Mouse (Mus musculus) intestine, embryonic 14.5 days (tissue): ENCODE measurements around the gene Dph6. TPM values are rescaled to one million over a fixed set of nuclear protein-coding genes. Genes with fewer than 3 reads are reported as not detected.

Experiments used
- ATAC-seq: fragments of 200-750 bp; cut with Nextera tagmentation; replicated peaks from 2 replicates; pipeline ENCODE4 v1.8.0; 2017; ENCODE audit warnings: low read depth, moderate number of reproducible peaks, moderate TSS enrichment, moderate library complexity; ENCODE audit not compliant: low FRiP score, low TSS enrichment
- DNase-seq: peaks from one replicate; pipeline ENCODE4 v3.0.0-alpha.2; 2018; ENCODE audit warnings: low spot score
- H3K27ac ChIP-seq: fragments of 300-500 bp; sonication (generic); 2 replicates; pipeline ENCODE4 v1.5.1; 2014; ENCODE audit warnings: low read depth, mild to moderate bottlenecking, control low read depth
- H3K27me3 ChIP-seq: fragments of 300-500 bp; sonication (generic); replicated peaks from 2 replicates; pipeline ENCODE4 v1.6.1; 2014; ENCODE audit warnings: low read length, control low read depth; ENCODE audit not compliant: control insufficient read depth, insufficient read depth
- H3K36me3 ChIP-seq: fragments of 300-500 bp; sonication (generic); 2 replicates; pipeline ENCODE4 v1.6.1; 2014; ENCODE audit warnings: low read length, control low read depth; ENCODE audit not compliant: control insufficient read depth, insufficient read depth
- H3K4me1 ChIP-seq: fragments of 300-500 bp; sonication (generic); replicated peaks from 2 replicates; pipeline ENCODE4 v1.6.1; 2014; ENCODE audit warnings: low read length, control low read depth, mixed read lengths; ENCODE audit not compliant: control insufficient read depth, insufficient read depth
- H3K4me2 ChIP-seq: fragments of 300-500 bp; sonication (generic); 2 replicates; pipeline ENCODE4 v1.6.1; 2014; ENCODE audit warnings: low read length
- H3K4me3 ChIP-seq: fragments of 300-500 bp; sonication (generic); 2 replicates; pipeline ENCODE4 v1.5.1; 2014; ENCODE audit warnings: low read depth, low read length, control low read depth, mixed read lengths
- H3K9ac ChIP-seq: fragments of 300-500 bp; sonication (generic); 2 replicates; pipeline ENCODE4 v1.6.1; 2014; ENCODE audit warnings: mild to moderate bottlenecking, low read length
- H3K9me3 ChIP-seq: fragments of 300-500 bp; sonication (generic); 2 replicates; pipeline ENCODE4 v1.6.1; 2016; ENCODE audit warnings: low read length, control low read depth; ENCODE audit not compliant: control insufficient read depth
- WGBS: fragments of 180-500 bp; shearing (Covaris S2); extraction: QIAGEN DNeasy Blood & Tissue Kit; methylation state at CpG from one replicate; pipeline ENCODE4 v1.1.7; 2014; 5-methylcytosine and 5-hydroxymethylcytosine counted together
- polyA plus RNA-seq: library from polyadenylated mRNA; unstranded; fragments of >200 nt; fragmentation: Nextera tagmentation; extraction: Ambion mirVana; gene quantifications from 2 replicates; pipeline ENCODE4 v1.2.1, GENCODE M21; 2014

Gene Dph6
- polyA plus RNA-seq, 1 experiment from 2014 or later = 24.4 TPM

DNA sequence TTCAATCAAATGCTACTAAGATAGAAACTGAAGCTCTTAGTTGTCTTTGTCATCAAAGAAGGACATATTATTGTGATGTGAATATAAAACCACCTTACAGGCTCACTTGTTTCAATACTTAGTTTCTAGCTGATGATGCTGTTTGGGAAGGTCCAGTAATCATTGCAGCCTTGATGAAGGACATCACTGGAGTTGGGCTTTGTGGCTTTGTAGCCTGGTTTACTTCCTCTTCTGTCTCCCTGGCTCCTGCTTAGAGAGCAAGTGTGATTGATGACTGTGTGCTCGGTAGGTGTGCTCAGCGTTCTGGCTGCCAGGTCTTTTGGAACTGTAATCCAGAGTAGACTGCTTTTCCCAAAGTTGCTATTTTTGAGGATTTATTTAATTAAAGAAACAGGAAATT lies 55.0 kb downstream of the Dph6 start:
- no peak overlapping the region for H3K9ac ChIP-seq
- no peaks in the 10 kb centered on the region for H3K36me3 ChIP-seq
- ATAC-seq = no peak
- no peak overlapping the region for H3K4me3 ChIP-seq
- no peak for DNase-seq
- WGBS = 25% methylated on average over 2 of the region's 2 CpGs
- H3K27me3 ChIP-seq = no peaks in the 10 kb centered on the region
- no peaks in the 10 kb centered on the region for H3K4me1 ChIP-seq
- no peaks in the 10 kb centered on the region for H3K9me3 ChIP-seq
- H3K4me2 ChIP-seq = no peak overlapping the region
- H3K27ac ChIP-seq = no peak overlapping the region

DNA sequence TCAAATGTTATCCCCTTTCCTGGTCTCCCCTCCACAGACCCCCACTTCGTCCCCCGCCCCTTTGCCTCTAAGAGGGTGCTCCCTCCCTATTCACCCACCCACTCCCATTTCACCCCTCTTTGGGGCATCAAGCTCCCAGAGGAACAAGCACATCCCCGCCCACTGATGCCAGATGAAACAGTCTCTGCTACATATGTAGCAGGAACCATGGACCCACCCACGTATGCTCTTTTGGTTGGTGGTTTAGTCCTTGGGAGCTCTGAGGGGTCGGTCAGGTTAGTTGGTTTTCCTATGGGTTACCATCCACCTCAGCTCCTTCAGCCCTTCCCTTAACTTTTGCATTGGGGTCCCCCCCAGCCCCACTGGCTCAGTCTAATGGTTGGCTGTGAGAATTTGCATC lies 61.4 kb downstream of the Dph6 start:
- ATAC-seq = no peak
- WGBS = 91% methylated on average over 5 of the region's 5 CpGs
- Histone ChIP-seq H3K36me3 (no peaks in the 10 kb centered on the region), H3K27me3 (no peaks in the 10 kb centered on the region), H3K27ac (no peak overlapping the region), H3K4me2 (no peak overlapping the region), H3K4me3 (no peak overlapping the region), H3K4me1 (no peaks in the 10 kb centered on the region), H3K9ac (no peak overlapping the region), H3K9me3 (no peaks in the 10 kb centered on the region)
- DNase-seq = no peak

DNA sequence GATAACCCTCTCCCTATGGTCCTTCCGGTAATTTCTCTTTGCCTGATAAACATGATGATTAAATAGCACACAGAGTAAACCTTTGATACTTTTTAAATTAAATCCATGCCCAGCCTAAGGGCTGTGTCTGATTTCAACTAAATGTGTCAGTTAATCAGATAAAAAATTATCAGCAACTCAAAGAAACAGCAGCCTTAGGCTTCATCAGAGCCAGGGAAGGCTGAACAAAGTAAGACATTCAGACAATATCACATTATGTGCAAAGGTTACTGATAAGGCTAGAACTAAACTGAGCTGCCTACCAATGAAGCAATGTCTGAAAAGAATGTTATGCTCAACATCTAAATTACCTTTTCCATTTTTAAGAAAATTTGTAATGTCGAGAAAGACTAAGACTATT lies 74.0 kb downstream of the Dph6 start:
- DNase-seq (no peak), ATAC-seq (no peak)
- 78% methylated on average over 2 of the region's 2 CpGs for WGBS

DNA sequence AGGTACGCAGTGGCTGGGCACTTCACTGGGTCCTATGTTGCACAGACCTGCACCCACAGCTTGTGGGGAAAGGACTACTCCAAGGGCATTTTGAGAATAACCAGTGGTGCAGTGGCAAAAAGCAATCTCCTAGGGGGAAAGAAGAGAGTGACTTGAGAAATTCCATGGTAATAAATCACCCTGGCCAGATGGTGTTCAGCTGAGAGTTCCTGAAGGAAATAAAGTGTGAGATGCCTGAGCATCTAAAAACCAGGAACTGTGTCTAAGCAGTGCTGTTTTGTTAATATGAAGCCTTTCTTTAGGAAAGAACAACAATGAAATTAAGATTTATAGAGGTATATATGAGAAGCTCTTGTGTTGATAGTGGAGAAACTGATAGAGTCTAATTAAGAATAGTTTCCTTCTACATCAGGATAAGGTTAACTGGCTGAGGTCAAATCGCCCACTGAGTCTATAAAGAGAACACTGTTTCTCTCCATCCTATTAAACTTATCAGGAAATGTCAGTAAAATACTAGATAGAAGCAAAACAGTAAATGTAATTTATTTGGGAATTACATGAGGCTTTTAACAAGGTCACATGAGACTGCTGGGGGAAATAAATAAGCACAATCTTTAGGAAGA lies 111.7 kb downstream of the Dph6 start:
- no peaks in the 10 kb centered on the region for H3K4me1 ChIP-seq
- DNase-seq (no peak), ATAC-seq (no peak)
- 65% methylated on average over 2 of the region's 2 CpGs for WGBS
- H3K4me2 ChIP-seq = no peak overlapping the region
- no peak overlapping the region for H3K4me3 ChIP-seq
- H3K9me3 ChIP-seq = no peaks in the 10 kb centered on the region
- H3K36me3 ChIP-seq = no peaks in the 10 kb centered on the region
- no peak overlapping the region for H3K9ac ChIP-seq
- H3K27me3 ChIP-seq = no peaks in the 10 kb centered on the region
- no peak overlapping the region for H3K27ac ChIP-seq

More for the DNA sequence above, 74.0 kb downstream of the Dph6 start:
- no peaks in the 10 kb centered on the region for H3K4me1 ChIP-seq
- H3K36me3 ChIP-seq = no peaks in the 10 kb centered on the region
- H3K27me3 ChIP-seq = no peaks in the 10 kb centered on the region
- no peak overlapping the region for H3K27ac ChIP-seq
- no peak overlapping the region for H3K4me2 ChIP-seq
- H3K9ac ChIP-seq = no peak overlapping the region
- H3K4me3 ChIP-seq = no peak overlapping the region
- H3K9me3 ChIP-seq = no peaks in the 10 kb centered on the region

DNA sequence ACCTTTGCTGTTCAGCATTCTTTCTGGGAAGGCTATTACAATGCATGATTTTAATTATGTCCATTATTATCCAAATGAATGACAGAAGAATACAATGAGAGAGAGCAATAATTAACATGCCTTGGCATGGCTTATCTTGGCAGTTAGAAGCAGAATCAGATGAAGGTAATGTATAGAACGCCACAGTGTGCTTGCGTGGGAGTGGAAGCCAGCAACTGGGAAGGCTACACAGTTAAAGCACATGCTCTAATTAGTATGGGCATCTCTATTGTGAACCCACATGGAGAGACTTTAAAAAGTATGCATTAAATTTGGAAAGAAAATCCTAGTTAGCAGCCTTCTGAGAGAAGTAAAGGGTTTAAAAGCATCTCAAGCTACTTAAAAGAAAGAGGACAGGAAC lies 112.4 kb downstream of the Dph6 start:
- Histone ChIP-seq H3K27me3 (no peaks in the 10 kb centered on the region), H3K4me1 (no peaks in the 10 kb centered on the region), H3K9ac (no peak overlapping the region), H3K4me3 (no peak overlapping the region), H3K27ac (no peak overlapping the region), H3K4me2 (no peak overlapping the region), H3K36me3 (no peaks in the 10 kb centered on the region), H3K9me3 (no peaks in the 10 kb centered on the region)
- WGBS = 83% methylated on average over 2 of the region's 2 CpGs
- no peak for ATAC-seq
- DNase-seq = no peak

DNA sequence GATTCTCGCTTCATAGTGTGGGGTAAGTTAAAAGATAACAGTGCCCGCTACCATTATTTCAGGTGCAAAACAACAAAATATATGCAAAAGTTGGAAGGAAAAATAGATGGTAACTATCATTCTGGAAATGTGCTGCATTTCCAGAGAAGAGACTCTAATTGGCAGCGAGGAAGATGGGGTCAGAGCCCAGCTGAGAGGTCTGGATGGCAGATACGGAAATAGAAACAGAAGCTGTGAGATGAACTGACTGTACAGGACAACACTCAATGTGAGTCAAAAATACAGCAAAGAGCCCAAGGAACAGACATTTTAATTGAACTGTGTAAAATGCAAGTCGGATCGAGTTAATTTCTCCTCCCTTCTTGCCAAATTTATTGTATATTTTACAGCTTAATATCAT lies 114.3 kb downstream of the Dph6 start:
- 87% methylated on average over 6 of the region's 6 CpGs for WGBS
- ATAC-seq = no peak
- Histone ChIP-seq H3K4me2 (no peak overlapping the region), H3K27ac (no peak overlapping the region), H3K9me3 (no peaks in the 10 kb centered on the region), H3K36me3 (no peaks in the 10 kb centered on the region), H3K27me3 (no peaks in the 10 kb centered on the region), H3K9ac (no peak overlapping the region), H3K4me1 (no peaks in the 10 kb centered on the region), H3K4me3 (no peak overlapping the region)
- DNase-seq = no peak

DNA sequence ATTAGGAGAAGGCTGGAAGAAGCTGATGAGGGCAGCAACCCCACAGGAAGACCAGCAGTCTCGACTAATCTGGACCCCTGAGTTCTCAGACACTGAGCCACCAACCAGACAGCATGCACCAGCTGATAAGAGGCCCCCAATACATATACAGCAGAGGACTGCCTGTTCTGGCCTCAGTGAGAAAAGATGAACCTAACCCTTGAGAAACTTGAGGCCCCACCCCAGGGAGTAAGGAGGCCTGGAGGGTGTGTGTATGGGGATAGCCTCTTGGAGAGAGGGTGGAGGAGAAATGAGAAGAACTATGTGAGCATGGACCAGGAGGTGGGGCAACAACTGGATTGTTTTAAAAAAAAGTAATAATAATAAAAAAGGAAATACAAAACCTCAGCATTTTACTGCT lies 118.7 kb downstream of the Dph6 start:
- H3K36me3 ChIP-seq = no peaks in the 10 kb centered on the region
- 56% methylated on average over 1 of the region's 1 CpGs for WGBS
- no peak overlapping the region for H3K9ac ChIP-seq
- DNase-seq (no peak), ATAC-seq (no peak)
- H3K27ac ChIP-seq = no peak overlapping the region
- H3K9me3 ChIP-seq = no peaks in the 10 kb centered on the region
- no peak overlapping the region for H3K4me2 ChIP-seq
- no peak overlapping the region for H3K4me3 ChIP-seq
- no peaks in the 10 kb centered on the region for H3K4me1 ChIP-seq
- H3K27me3 ChIP-seq = no peaks in the 10 kb centered on the region

DNA sequence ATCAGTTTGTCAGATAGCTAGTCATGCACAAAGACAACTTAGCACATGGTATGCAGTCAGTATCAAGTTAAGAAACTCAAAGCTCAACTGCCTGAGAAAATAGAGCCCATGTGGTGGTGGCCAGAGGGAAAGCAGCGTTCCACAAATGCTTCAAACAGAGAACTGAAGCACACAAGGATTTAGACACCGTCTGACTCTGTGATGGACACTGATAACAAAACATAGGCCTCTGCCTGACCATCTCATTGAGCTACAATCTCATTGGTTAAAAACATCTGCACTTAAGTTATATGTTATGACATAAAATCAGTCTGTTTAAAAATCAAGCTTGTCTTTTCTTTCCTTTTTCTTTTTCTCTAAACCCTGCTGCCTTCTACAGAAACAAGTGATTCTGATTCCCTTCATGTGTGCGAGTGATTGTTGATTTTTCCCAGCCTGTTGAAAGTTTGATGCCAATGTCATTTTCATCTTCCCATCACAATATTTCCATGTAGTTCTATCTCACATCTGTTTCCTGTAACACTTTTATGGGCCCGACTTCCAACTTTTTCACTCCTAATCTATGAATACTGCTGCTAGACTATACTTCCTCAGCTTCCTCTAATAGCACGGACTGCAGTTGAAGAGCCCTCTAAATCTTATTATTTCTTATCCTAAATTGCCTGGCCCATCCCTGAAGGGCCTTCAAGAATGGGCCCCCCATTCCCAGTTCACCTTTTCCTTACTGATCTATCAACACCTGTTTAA lies 123.6 kb downstream of the Dph6 start:
- H3K9me3 ChIP-seq = no peaks in the 10 kb centered on the region
- no peaks in the 10 kb centered on the region for H3K4me1 ChIP-seq
- H3K27ac ChIP-seq = no peak overlapping the region
- ATAC-seq = no peak
- DNase-seq = no peak
- no peaks in the 10 kb centered on the region for H3K27me3 ChIP-seq
- no peaks in the 10 kb centered on the region for H3K36me3 ChIP-seq
- WGBS = 64% methylated on average over 5 of the region's 5 CpGs
- no peak overlapping the region for H3K4me3 ChIP-seq
- H3K4me2 ChIP-seq = no peak overlapping the region
- H3K9ac ChIP-seq = no peak overlapping the region

DNA sequence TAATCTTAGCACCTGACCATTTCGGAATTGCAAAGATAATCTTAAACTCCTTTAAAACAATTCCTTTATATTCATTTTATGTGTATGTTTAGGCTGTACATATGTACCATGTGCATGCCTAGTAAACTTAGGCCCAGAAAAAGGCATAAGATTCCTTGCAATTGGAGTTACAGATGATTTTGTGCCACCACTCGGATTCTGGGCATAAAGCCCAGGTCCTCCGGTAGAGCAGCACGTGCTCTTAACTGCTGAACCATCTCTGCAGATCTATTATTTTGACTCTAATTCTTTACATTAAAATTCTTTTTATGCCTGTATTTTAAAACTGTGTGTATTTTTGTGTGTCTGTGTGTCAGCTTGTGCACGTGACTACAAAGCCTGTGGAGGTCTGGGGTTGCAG lies 134.3 kb downstream of the Dph6 start:
- H3K9me3 ChIP-seq = no peaks in the 10 kb centered on the region
- H3K9ac ChIP-seq = no peak overlapping the region
- no peak overlapping the region for H3K27ac ChIP-seq
- H3K36me3 ChIP-seq = peaks cover 4% of the 10 kb centered on the region; the same call in 1 of the 2 replicates
- no peak overlapping the region for H3K4me2 ChIP-seq
- 82% methylated on average over 5 of the region's 5 CpGs for WGBS
- H3K27me3 ChIP-seq = 0 out of 2 replicates have a peak, but pooled peaks cover 4% of the 10 kb centered on the region
- ATAC-seq (no peak), DNase-seq (no peak)
- H3K4me1 ChIP-seq = no peaks in the 10 kb centered on the region
- no peak overlapping the region for H3K4me3 ChIP-seq
